Mouse (Mus musculus) neutrophil, adult 5-6 weeks (primary cell): Measurements from ENCODE around the gene Cadm4. TPM values are rescaled to one million over a fixed set of nuclear protein-coding genes. Genes with fewer than 3 reads are reported as not detected.
"Not testable (repeated sequence)": the region's sequence is repeated elsewhere in the genome, so short reads cannot be mapped to it uniquely, and the experiment has no call there.

Experiments
- ATAC-seq: fragments of 151-379, 151-347 bp; 2 replicates; pipeline ENCODE4 v1.8.0; 2017; ENCODE audit warnings: mild to moderate bottlenecking, moderate TSS enrichment; ENCODE audit not compliant: insufficient number of reproducible peaks, poor library complexity, low FRiP score, severe bottlenecking; ENCODE audit errors: extremely low read depth
- total RNA-seq: library from RNA; stranded (forward); fragments of 200-1000 nt; gene quantifications from 2 replicates; pipeline ENCODE4 v1.2.3, GENCODE M21; 2017

The Cadm4 gene
- total RNA-seq, 1 experiment from 2014 or later, result not detected

DNA sequence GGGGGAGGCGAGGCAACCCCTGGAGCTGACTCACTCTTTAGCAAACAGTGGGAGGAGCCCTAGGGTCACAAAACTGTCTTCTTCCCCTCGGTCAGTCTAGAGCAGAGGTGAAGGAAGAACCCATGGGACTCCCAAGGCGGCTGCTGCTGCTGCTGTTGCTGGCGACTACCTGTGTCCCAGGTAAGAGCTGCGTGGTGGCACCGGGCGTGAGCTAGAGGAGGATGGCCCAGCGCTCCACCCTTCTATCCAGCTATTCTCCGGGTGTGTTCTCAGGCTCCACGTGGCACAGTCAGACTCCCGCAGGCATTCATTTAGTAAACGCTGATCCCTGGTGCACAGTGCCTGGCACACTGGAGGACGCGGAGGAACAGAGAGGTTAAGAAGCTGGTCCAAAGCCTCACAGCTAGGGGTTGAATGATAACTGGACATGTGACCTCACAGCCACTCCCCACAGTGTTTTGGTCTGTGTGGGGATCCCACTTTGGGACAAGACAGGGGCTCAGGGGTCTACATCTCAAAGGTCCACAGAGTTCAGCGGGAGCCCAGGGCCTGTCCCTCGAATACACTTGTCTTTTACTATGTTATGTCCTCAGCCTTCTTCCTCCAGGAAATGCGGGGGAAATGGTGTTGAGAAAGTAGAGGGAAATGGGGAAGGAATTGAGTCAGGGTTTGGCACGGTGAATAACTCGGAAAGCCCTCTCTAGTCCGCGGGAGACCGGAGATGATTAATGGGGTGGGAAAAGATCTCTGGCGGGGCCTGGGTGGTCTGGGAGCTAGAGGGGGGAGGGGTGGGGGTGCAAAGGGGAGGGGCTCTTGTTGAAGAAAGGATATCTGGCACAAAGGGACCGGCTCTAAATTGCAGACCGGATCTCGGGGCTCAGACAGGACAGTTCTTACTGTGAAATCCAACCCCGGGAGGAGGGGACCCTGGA lies 19.2 kb upstream of the Cadm4 start, which contains the start of gene Plaur:
Gene Plaur (plus strand): TSS at position 97 of the 932 bp plus-strand sequence.
- ATAC-seq, result peak; percentile 61

DNA sequence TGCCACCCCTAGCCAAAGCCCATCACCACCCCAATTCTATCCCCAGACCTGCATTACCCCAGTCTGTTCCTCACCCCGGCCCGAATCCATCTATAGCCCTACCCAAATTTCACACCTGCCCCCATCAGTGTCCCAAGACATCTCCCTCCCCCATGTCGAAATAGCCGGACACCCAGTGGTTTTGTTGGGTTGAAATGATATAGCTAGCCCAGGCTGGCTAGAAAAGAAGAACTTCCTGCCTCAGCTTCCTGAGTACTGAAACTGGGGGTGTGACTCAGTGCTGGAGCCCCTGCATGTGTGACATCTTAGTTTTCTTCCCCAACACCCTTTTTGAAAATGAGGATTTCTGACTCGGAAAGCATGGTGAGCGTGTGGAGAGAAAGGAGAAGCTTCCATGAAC lies 15.0 kb upstream of the Cadm4 start:
- no peak for ATAC-seq

DNA sequence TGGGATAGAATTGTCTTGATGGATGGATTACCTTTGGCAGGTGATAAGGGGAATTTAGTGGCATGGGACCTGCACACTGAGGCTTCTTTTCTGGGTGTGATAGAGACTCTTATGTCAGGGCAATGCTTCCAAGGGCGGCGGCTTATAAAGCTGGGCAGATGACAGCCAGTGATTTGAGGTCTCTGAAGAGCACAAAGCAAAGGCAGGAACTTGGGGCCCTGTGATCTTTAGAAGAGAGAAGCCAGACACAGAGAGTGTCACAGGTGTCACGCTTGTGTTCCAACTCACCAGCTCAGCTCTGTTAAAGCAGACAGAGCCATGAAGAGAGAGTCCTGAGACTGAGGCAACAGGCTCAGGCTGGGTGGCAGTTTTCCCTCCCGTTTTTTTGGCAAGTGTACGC lies 13.9 kb upstream of the Cadm4 start:
- ATAC-seq, result no peak

DNA sequence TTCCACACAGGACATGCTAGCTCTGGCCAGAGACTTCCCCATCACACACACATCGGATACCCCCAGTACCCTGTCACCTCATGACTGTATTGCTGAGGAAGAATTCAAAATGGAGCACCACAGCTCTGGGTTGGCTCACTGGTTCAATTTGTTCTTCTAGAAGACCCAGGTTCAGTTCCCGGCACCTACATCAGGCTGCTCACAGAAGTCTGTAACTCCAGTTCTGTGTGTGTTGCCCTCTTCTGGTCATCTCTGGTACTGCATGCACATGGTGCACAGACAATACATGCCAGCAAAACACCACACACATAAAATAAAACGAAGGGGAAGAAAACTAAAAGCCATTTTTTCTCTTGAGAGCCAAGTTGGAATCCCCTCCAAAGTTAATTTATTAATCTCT lies 12.7 kb upstream of the Cadm4 start:
- no peak for ATAC-seq

DNA sequence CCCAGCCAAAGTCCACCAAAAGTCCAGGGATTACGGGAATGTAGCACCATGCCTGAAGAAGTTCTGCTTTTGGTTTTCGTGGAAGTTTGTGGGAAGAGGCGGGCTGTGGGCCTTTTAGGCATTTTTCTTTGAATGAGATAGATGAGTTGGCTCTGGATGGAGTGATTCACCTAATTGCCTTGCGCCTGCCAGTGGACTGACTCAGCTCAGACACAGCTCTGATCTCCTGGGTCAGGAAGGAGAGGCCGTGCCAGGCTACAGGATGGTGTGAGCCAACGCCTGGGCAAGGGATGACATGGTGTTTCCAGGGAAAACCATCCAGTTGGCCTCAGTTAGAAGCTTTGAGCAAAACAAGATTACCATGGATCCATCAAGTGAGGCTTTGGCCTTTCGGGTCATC lies 11.5 kb upstream of the Cadm4 start:
- no peak for ATAC-seq

DNA sequence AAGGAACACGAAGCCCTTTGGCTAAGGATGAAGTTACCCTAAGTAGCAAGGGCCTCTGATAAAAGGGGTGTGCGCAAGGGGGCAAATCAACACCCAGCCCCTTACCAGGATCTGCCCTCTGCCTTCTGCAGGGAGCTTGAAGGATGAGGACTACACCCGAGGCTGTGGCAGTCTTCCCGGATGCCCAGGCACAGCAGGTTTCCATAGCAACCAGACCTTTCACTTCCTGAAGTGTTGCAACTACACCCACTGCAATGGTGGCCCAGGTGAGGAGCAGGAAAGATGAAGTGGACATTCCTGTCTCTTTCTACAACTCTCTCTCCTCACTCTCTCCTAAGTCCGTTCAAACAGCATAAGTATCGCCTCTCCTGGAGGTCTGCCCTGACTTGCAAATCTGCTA lies 9.4 kb upstream of the Cadm4 start:
- ATAC-seq, result no peak

DNA sequence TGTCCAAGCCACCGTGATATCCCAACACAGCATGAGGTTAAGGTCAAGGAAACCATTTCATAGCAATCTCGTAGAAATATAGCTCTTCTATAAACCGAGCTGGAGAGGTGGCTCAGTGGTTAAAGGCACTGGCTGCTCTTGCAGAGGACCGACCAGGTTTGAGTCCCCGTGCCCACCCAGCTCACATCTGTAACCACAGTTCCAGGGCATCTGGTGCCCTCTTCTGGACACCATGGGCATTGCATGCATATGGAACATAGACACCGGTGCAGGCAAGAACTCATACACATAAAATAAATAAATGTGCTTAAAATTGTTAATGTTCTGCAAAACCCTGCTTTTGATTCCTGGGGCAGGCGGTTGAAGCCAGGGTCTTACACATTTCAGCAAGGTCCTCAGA lies 8.9 kb upstream of the Cadm4 start:
- peak; percentile 18; the same call in 1 of the 2 replicates for ATAC-seq

DNA sequence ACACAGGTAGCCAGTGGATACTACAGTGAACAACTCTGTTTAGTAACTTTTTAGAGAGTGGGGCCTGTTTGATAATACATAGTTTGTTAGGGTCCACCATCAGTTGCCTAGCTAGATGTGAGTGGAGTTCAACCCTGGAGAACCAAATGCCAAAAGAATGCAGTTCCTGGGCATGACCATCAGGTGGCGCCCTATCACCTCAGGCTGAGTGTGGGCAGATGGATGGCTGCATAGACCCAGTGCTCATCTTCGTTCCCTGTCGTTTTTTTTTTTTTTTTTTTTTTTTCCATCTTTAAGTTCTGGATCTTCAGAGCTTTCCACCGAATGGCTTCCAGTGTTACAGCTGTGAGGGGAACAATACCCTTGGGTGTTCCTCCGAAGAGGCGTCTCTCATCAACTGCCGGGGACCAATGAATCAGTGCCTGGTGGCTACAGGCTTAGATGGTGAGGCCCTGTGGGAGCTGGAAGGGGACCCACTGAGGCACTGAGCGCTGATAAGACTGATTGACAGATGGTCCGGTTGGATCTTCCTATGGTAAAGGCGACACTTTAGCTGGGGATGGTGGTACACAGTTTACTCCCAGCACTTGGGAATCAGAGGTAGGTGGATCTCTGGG lies 7.8 kb upstream of the Cadm4 start:
- ATAC-seq, result peak; percentile 52; the same call in 1 of the 2 replicates

DNA sequence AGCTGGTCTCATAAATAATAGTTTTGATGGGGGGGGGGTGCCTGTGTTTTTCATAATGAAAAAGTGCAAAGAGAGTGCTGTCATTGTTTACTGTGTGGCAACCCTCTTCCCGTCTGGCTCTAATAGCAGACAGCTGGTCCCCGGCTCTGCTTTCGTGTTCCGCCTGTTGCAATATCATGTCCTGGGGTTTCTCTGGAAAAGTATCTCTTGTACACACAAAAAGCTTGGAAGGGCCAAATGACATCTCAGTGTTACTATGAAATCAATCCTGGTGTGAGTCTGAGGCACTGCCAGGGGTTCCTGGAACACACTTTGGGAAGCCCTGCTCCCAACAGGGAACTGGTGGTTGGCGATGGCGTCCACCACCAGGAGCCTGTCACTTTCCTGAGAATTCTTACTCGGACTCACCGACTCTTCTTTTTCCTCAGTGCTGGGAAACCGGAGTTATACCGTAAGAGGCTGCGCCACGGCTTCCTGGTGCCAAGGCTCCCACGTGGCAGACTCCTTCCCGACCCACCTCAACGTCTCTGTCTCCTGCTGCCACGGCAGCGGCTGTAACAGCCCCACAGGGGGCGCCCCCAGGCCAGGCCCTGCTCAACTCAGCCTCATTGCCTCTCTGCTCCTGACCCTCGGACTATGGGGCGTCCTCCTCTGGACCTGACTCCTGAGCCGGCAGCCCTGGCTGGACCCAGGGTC lies 6.9 kb upstream of the Cadm4 start:
- no peak for ATAC-seq

DNA sequence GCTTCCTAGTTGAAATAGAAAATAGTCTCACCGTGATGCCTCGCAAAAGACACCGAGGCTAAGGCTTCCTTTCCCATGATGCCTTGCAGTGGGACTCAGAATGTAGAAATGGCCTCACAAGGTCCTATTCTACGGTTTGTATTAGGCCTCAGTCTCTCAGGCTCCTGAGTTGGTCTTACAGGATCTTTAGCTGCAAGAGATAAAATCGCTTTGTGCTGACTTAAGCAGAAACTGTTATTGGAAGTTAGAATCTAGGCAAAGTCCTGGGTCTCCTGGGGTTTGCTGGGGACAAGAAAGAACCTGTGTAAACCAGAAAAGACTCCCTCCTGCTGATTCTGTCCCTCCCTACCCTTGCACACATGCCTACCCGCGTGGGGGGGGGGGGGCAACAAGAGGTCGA lies 5.5 kb upstream of the Cadm4 start:
- ATAC-seq, result no peak

DNA sequence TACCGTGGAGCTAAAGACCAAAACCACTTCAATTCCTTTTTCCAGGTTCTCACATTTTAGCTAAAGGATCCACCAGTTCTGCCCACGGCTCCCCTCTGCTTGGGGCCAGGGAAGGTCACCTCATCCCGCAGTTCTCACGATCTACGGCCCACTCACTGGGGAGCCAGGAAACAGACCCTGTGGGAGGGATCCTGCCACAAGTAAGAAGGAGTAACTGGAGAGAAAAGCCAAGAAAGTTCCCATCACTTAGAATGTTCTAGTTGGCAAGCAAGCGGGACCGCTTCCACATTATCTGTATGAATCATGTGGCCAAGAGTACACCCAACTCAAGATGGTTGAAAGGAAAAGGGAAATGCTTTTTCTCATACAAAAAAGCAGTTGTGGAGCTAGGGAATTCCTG lies 5.0 kb upstream of the Cadm4 start:
- no peak for ATAC-seq

DNA sequence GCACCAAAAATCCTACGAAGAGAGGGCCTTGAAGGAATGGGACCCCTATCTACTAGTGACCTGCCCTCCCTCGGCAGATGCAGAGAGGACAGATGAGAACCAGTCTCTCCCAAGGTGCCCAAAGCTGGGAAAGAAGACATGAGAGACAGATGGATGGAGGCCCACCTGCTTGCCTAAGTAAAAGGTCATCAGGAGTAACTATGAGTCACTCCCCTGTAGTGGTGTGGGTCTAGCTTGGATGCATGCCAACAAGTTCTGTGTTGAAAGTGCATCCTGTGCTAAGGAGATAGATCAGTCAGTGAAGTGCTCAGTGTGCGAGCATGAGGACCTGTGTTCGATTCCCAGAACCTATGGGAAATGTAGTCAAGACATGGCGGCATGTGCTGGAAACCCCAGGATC lies 2.9 kb upstream of the Cadm4 start:
- no peak for ATAC-seq

DNA sequence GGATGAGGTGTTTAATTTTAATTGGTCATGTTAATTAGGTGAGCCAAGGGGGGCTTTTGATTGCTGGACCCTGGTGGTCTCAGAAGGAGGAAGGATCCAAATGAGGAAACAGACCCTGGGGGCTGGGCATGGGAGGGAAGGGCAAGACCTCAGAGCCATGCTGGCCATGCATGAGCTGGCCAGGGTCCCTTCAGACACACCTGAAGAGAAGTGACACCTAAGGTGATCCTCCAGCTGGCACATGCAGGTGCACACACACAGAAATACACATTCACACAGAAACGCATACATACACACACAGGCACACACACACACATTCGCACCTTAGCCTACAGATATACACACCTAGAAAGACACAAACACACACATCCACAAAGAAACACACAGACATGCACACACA lies 2.1 kb upstream of the Cadm4 start:
- no peak for ATAC-seq

DNA sequence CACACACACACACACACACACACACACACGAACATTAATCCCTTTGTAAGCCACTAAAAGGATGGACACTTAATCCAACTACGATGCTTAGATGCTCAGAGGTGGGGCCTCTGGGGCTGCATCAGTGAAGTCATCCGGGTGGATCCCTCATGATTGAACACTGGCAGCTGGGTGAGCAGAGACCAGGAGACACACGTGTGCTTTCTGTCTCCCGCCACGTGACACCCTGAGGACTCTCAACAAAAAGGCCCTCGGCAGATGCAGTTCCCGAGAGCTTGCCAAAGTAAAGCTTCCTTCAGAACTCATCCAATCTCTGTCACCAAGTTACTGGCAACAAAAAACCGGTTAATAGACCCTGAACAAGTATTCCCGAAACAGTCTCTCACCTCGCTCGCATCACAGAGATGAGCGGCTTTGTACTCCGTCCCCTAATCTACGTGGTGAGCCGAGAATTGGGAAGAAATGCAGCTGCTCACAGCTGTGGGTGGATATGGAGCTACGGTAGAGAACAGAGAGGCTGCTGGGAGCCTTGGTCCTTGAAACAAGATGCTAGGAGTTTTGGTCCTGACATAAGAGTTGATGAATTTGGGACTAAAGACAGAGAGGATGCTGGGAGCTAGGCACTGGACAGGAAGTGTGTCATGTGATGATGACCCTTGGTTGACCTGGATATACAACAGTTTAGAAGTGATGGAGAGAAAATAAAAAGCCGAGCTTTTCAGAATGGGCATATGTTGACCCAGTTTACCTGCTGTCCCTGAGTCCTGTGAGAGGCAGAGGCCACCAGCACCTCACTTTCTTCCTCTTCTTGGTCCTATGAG lies 1.5 kb upstream of the Cadm4 start:
- no peak for ATAC-seq

DNA sequence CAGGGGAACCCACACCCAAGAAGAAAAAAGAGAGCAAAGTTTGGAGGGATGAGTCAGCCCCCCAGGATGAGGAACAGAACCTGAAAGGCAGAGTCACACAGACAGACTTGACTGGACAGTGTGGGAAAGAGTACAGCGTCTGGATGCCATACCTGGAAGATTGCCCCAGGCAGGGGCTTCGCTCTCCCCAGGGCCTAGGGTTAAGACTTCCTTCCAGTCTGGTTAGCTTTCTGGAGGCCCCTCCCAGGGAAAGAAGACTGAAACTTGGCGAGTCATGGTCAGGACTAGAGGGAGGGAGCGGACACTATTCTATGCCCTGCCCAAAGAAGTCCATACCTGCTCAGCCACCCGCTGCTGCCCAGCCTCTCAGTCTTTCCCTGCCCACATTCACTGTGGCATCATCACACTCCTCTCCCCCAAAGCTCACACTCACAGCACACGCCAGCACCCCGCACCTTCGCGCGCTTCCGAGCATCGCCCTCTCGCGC lies 793 bp upstream of the Cadm4 start:
- no peak for ATAC-seq

DNA sequence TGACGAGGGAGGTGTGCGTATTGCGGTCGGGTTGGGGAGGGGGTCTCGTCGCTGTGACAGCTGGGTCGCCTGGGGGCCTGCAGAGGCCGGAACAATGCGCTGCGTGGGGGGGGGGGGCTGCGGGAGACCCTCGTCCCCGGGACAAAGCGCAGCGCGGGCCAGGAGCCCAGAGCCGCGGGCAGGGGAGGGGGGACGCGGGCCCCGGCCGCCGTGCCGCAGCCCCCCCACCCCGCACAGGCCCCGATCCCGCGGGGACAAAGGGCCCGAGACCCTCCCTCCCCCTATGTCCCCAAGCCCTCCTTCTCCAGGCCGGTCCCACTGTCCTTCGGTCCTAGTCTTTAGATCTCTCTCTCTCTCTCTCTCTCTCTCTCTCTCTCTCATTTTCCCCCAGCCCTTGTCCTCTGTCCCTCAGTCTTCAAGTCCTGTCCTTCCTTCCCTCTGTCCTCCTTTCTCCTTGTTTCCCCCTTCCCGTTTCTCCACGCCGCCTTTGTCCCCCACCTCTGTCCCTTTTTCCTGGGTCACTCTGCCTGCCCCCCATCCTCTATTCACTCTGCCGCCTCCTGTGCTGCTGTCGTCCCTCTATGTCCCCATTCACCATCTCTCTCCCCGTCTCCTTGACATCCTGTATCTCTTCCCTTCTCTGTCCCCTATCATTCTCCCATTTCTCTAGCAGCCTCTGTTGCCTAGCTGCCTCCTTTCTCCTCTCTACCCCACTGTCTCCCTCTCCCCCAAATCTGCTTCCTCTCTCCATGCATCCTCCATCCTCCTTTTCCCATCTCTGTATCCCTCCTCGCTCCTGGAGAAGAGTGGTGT lies 591 bp downstream of the Cadm4 start:
- no peak for ATAC-seq

DNA sequence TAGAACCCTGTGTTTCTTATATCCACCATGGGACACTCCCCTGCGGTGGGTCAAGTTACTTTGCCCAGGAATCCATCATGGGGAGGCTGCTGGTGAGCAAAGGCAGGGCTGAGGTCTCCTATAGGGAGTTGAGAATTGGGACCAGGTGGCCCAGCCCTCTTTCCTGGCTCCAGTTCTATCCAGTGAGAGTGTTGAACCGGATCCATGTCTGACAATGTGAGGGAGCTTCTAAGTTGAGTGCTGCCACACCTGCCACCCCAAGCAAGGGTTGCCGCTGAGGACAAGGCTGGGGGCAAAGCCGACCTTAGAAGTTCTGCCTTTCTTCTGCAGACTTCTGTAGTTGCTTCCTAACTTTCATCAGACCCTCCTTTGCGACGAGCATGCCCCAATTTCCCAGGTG lies 1.5 kb downstream of the Cadm4 start:
- not testable (repeated sequence) for ATAC-seq

DNA sequence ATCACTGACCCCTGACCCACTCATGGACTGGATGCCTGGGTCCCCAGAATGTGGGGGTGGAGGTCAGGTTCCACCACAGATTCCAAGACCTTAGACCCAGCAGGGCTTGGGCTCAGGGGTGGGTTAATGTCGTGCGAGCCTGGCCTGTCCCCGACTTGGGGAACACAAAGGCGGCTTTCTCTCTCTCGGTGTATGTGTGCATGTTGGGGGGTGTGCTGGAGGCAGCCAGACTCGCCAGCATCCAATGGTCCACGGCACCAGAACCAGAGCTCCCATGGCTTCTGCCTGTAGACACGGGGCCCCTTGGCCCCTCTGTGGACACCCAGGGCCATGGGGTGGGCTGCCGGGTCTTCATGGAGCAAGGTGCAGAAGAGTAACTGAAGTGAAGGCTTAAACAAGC lies 3.7 kb downstream of the Cadm4 start:
- no peak for ATAC-seq
